Mouse (Mus musculus) C2C12 (cell line): ENCODE results near the gene Gm28043.

Source experiments
- CEBPB ChIP-seq: IDR thresholded peaks from one replicate; pipeline ENCODE4 v1.6.1; 2011; ENCODE audit warnings: low read depth, mild to moderate bottlenecking, control low read depth, moderate library complexity
- CTCF ChIP-seq: IDR thresholded peaks from one replicate; pipeline ENCODE4 v1.5.1; 2011; ENCODE audit not compliant: control insufficient read depth, insufficient read depth, insufficient read length
- MAX ChIP-seq: IDR thresholded peaks from one replicate; pipeline ENCODE4 v1.6.1; 2011; ENCODE audit warnings: mild to moderate bottlenecking, control low read depth
- MYOD1 ChIP-seq: IDR thresholded peaks from one replicate; pipeline ENCODE4 v1.6.1; 2011; ENCODE audit warnings: low read depth; ENCODE audit not compliant: control insufficient read depth, insufficient read length
- USF1 ChIP-seq: IDR thresholded peaks from one replicate; pipeline ENCODE4 v1.6.1; 2011; ENCODE audit warnings: low read depth, mild to moderate bottlenecking, control low read depth, moderate library complexity

- TF ChIP-seq CTCF = no peak
- TF ChIP-seq USF1 = no peak
- TF ChIP-seq CEBPB = no peak
- TF ChIP-seq MYOD1 = no peak
- TF ChIP-seq MAX = no peak
These were observed 14.3 kb downstream of the Gm28043 start for GRCm38 (mm10) chr17:29628946-29629345.
